Mouse (Mus musculus) adrenal gland (tissue): Measurements from ENCODE around the gene Dhx32.

Experiments used
- intact Hi-C: fragments of 180-260 bp; cut with DNase I; formaldehyde crosslinking; loops from one replicate; pipeline ENCODE4 v1.15.1; 2025

The Dhx32 gene

DNA sequence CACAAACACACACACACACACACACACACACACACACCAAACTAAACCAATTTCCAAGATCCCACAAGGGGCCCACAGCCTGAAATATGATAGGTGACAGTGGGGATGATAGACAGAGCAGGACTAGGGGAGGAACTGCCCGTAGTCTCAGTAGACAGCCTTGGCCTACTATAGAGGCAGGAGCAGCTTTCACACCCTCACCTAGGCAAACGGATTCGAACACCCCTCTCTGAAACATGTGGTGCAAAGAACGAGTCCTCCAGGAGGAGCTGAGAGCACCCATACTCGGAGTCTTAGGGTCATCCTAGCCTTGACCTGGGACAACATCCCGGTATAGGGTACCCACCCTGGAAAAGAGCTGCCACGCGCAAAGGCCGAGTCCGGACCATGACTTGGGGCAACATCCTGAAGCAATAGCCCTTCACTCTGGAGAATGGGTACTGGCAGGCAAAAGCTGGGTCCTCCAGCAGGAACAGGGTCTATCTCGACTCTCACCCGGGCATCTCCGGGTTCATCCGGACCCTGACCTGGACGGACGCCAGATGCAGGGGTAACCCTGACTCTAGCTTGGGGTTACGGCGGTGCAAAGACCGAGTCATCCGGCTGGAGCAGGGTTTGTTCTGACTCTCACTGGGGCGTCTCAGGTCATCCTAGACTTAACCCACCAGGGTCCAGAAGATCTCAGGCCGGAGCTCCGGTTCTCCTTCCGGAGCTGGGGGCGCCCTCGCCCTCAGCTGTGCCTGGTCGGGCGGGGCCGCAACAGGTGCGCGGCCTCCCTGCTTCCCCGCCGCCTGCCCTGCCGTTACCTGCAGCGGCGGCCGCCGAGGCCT lies 6.5 kb downstream of the Dhx32 start:
- intact Hi-C loops = loop anchor here (5.0 kb wide), 1 partner anchor 69 kb away; the partner anchor contains the start of gene Bccip

DNA sequence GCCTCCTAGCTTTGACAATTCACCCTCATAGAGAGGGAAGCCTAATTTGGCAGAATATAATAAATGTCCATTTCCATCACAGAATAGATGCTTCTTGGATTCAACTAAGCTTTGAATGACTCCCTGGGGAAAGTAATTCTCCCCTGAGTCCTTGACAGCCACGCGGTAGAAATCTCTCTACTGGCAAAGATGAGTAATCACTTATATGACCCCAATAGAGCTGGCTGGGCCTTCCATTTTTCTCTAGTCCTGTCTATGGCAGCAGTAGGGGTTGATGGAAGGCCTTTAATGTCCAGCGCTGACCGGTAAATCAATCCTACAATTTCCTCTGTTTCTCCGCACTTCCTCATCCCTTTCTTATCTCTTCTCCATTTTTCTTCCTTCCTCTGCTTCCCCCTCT lies 7.3 kb downstream of the Dhx32 start:
- intact Hi-C loops = loop anchor here (5.0 kb wide), 1 partner anchor 68 kb away; the partner anchor contains the start of gene Bccip

DNA sequence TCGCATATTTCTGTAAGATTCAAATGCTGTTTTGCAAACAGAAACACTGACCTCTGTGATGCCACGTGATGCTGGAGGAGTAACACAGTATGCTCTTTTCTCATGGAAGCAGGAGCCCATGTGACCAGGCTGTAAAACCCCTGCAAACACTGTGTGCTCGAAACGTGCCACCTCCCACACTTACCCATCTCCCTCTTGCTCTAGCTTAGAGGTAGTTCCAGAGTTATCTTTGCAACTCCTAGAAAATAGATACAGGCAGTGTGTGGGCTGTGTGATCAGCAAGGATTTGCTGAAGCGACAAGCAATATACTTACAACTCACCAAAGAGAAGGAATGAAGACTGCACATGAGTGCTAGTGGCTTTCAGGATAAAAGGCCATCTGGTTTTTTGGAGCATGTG lies 14.0 kb downstream of the Dhx32 start:
- intact Hi-C loops = no loop called here

DNA sequence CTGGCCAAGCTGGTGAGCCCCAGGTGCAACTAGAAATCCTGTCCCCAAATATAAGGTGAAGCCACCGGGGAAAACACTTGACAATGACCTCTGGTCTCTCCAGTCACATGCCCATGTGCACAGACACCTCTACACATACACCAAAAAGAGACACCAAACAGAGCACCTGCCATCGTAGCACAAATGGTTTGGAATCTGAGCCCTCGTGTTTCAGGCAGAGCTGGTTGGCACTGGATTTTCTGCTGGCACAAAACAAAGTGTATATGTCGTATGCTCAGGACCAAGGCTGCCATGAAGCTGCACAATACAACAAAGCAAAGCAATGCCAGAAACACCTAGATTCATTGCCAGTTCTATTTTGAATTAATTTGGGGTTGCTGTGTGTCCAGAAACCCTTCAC lies 14.5 kb downstream of the Dhx32 start:
- intact Hi-C loops = no loop called here

DNA sequence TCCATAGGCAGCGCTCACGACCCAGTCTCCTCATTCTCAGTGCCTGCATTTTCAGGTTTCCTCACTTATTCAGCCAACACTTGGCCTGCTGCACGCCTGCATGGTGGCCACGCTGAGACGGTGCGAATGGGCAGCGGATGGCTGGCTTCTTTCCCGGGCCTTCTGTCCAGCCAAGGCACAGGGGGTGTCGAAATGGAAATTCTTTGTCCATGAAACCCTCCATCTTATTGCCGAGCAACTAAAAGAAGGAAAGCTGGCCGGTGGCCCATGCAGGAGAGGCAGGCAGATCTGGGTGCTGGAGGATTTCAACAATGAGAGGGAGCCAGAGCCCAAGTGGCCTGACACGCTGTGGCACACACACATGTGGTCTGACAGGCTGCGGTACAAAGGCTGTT lies 16.7 kb downstream of the Dhx32 start:
- intact Hi-C loops = no loop called here

DNA sequence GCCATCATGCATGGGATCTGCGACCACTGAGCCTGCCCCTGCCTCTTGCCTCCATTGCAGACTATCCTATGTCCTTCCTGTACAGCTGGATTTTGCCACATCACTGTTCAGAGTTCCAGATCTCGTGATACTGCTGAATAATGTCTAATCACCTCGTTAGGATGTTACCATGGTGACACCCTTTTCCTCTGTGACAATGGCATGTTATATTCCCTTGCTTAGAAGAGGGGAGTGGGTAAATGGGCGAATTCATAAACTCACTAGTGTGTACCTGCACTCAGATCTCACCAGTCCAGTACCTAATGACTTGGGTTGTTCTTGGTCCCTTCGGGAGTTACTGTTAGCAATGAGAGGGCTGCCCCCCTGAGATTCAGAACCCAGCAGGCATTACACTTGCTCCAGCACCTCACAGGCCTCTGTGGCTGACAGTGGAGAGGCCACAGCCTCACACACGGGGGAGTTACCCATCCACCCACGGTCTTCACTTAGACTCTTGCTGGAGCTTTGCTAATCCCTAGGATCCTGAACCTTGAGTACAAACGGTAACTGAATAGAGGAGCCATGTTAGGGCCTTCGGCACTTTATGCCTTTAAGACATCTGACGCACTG lies 17.2 kb downstream of the Dhx32 start:
- intact Hi-C loops = no loop called here

DNA sequence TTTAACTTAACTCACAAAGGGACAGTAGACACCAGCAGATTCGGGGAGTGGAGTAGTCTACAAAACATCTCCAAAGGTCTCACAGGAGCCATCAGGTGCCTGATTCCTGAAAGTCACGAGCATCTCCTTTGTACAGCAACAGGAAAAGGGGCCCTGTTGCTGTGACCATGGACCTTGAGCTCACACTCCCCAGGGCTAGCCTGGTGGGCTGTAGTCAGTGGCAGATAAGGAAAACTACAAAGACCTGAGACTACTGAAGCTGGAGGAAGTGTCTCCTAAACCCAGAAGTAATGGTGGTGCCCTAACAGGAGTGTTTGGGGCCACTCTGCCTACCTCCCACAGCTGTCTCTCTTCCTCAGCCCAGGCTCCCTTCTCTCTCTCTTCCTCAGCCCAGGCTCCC lies 18.1 kb downstream of the Dhx32 start:
- intact Hi-C loops = no loop called here

DNA sequence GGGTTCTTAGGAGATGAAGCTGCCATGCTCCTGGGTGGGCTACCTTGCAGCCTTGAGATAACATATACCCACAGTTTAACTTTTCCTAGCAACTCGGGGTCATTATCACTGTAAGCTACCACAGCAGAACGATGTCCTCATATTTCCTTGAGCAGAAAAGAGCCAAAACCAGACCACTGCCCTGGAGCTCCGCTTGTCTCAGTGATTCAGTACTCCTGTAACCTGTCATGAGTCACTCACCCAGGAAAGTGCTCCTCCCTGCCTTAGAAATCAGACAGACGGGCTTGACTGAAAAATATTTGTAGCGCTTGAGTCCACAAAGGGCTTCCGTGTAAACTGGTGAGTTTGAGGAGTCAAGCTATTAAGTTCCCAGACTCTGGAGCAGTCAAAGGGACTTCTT lies 19.8 kb downstream of the Dhx32 start:
- intact Hi-C loops = no loop called here

DNA sequence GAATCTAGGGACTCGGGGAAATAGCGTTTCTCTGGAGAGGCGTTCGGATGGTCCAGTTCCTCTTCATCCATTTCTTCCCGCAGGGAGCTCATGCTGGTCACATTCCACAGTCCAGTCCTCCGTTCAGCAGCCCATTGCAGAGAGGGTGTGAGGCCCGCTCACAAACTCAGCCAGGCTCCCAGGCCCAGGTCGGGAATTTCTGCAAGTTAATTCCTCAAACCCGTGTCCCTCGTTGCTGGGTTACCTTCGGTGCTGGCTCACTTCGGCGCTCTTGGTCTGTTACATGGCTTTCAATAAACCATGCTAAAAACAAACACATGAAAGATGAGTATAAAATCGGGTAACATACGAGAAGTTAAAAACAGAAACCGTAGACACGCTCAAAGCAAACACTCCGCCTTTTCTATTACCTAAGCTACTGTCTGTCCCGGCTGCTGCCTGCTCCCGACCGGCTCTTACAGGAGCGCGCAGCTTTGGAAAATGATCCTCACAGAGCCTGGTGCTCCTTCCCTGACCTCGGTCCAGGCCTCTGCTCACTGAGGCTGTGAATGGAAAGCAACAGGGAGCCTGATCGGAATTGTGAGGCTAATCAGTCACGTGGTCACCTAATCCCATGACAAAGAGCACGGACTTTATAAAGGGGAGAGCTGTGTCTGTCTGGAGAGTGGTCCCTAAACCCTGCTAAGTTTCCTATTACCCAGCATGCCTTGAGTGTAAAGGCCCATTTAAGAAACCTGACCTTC lies 22.7 kb downstream of the Dhx32 start:
- intact Hi-C loops = no loop called here

DNA sequence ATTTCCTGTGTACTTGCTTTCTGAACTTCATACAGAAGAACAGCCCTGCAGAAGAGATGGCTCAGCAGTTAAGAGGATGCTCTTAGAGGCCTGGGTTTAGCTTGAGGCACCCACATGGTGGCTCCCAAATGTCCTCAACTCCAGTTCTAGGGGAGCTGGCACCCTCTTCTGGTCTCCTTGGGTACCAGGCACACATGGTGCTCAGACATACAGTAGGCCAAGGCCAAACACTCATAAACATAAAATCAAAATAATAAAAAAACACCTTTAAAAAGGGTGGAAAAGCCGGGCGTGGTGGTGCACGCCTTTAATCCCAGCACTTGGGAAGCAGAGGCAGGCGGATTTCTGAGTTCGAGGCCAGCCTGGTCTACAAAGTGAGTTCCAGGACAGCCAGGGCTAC lies 23.8 kb downstream of the Dhx32 start:
- intact Hi-C loops = no loop called here

DNA sequence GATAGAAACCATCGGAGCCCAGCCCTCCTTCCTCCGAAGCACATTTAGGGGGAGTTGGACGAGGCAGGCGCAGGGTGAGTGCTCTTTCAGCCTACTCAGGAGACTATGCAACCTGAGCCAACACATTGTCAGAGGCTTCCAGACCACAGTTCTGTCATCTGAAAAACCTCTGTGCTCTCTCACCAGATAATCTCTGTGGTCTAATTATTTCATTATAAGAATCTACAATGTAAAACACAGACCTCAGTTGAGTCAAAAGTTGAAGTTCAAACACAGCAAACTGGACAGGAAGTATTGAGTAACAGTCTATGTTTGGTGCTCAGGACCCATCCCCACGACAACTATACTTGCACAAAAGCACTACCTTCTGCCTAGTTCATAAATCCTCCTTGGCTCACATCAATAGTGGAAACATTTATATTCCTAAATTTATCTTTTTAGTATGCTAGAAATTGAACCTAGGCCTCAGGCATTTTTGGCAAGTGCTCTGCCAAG lies 24.5 kb downstream of the Dhx32 start:
- intact Hi-C loops = no loop called here

DNA sequence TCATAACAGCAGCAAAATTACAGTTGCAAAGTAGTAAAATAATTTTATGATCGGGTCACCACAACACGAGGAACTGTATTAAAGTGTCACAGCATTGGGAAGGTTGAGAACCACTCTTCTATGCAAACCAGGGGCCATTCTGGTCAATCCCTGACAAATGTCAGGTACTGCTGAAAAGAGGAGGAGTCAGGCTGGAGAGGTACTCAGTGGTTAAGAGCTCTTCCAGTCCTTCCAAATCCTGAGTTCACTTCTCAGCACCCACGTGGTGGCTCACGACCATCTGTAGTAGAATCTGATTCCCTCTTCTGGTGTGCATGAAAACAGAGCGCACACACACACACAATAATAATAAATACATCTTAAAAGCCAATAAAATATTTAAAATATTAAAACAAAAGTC lies 31.4 kb downstream of the Dhx32 start:
- intact Hi-C loops = no loop called here

DNA sequence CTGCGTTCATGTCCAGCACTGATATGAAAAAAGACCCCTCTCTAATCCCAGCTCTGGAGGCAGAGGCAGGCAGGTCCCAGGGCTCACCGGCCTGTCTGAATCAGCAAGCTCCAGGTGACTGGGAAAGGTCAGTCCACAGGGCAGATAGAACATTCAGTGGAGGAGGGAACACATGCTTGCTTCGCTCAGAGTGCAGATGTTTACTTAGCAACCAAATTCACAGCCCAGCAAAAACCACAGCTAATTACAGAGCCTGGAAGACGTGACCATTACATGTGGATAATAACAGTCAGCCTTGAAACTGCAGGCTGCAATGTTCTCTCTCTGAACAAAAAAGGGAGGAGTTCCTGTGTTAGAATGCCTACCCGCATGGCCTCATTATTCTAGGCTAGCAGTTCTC lies 31.9 kb downstream of the Dhx32 start:
- intact Hi-C loops = no loop called here

DNA sequence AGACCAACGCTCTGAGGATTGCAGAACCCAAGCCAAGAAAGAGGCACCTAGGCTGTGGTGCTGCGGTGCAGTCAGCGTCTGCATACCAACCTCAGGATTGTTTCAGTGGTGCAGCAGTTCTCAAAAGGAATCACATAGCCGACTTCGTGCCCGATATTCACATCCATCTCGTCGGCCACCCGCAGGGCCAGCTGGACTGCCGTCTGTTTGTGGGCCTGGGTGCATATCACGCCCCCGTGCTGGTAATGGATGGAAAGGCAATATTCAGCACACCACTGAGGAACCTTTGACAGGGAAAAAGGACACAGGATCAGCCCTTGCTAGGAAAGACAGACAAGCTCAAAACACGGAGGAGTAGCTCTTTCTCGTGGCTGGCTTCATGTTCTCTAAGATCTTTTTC lies 33.8 kb downstream of the Dhx32 start:
- intact Hi-C loops = no loop called here

DNA sequence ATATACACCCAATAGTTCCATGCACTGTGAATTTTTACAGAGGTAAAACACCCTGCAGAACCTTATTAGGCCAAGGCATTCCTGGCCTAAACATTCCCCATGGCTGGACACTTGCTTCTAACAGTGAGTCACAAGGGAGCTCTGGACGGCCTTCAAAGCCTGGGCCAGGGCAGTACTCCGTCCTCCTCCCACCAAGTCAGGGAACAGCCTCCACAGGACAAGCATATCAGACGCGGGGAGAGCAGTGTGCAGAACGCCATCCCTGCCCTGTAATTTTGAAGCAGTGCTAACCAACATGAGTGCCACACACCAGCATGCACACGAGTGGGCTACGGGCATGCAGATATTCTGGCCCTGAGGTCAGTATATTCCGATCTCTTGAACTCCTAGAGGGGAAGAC lies 35.2 kb downstream of the Dhx32 start:
- intact Hi-C loops = no loop called here

DNA sequence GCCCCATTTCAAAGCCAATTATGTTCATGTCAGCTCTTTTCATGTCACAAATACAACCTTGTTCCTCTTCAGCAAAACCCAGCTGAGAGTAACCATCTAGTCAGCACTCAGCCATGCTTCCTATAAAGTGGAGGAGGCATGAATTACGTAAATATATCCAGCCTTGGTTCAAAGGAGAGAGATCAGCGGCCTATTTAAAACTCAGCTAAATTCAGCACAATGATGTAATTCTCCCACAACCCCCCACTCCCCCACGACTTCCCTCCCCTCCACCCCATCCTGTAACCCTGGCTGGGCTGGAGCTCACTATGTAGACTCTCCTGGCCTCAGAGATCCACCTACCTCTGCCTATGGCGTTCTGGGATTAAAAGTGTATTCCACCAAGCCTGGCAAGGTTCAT lies 37.8 kb downstream of the Dhx32 start:
- intact Hi-C loops = no loop called here

DNA sequence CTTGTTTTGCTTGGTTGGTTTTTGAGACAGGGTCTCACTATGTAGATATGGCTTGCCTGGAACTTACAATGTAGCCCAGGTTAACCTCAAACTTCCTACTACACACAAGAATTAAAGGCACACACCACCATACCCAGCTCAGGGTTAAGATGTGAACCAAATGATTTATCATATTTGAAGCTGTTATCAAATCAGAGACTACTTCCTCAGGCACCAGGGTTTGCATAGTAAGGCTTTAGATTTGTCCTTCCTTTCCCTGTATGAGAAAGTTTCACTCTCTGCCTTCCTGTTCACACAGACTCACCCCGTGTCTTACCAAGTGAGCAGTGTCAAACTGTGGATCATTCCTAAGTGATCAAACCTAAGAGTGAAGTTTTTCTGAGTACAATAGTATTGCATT lies 38.3 kb downstream of the Dhx32 start:
- intact Hi-C loops = no loop called here

DNA sequence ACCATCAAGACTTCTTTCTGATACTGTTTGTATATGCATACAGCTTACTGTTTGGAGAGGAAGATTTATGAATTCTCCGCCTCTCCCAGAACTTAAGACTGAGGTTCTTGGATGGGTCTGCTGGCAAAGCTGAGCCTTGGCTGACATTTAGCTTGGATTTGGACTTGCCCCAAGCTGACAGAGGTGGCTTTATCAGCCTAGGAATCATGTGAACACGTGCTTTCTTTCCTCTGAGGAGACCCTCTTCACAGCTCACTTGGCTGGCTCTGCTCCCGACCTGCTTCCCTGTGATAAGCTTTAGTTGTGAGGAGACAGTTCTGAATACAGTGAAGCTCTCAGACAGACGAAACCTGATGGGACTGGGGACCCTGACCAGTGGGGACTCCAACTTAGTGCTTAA lies 38.9 kb downstream of the Dhx32 start:
- intact Hi-C loops = no loop called here

DNA sequence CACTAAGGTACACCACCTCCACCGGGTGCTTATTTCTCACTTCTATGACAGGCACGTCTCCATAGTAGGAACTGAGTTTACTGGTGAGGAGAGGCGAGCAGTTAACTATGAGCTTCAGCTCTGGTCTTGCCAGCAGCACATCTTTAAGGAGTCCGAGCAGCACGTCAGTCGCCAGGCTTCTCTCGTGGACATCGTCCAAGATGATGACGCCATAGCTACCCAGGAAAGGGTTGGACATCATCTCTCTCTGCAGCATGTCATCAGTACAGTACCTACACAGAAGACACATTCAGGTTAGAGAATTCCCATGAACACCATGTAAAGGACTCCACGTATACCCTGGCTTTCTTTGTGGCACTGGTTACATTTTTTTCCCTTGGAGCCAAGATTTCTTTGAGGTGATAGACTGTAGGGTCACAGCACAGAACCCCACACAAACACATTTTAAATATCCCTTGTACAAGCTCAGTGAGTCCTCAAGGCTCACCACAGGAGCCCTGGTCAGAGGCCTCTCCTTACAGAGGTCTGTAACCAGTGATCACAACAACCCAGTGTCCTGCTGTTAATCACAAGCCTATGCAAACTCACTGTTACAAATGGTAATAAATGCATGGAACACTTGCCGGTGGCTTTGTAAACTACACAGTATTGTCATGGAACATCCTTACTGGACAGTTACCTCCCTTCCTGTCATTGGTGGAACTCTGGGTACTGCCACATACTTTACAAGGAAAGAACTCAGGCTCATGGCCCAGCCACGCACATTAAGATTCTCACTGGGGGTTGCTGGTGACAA lies 39.8 kb downstream of the Dhx32 start:
- intact Hi-C loops = no loop called here

DNA sequence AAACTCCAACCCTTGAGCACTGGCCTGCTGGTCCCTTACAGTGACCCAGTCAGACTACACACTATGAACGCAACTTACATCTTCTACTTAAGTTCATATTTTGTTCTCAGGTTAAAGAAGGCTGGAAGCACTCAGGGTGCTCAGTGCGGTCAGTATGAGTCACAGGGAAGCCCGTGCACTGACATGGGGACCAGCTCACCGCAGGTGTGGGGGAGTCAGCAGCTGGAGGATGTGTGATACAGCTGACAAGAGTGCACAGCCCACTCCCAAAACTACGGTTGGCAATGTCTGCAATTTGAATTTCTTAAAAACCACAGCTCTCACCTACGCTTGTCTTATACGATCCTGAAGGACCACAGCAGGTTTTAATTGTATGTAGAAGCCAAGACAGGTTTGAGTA lies 42.0 kb downstream of the Dhx32 start:
- intact Hi-C loops = no loop called here

DNA sequence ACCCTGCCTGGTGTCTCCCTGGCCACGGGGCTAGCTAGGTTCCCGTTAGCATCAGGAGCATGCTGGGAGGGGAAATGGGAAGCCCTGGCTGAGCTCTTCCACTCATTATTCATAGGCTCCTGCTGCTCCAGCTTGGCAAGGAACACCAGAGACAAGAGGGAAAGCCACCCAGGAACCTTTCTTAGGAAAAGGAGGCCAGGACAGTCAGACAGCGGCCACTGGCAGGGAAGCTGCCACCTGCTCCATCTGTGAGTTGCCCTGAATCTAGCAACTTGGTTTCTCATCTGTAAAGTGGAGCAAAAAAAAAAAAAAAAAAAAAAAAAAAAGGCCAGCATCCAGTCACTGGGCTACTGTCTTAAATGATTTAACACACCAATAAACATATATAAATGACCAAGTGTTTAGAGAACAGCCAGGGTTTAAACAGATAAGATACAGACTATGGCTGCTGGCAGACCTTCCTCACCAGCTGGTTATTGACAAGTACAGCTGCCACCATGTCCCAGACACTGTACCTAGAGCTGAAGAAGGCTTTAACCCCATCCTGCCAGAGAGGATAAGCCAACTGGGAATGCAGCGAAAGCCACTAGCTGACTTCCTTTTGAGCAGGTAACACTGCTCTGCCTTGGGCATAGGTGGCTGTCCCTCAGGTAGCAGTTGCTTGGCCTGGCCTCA lies 50.4 kb downstream of the Dhx32 start:
- intact Hi-C loops = no loop called here
